Mouse (Mus musculus): ENCODE results near the gene Tm6sf1. TPM values are rescaled to one million over a fixed set of nuclear protein-coding genes. Genes with fewer than 3 reads are reported as not detected.

Tm6sf1 gene
- polyA plus RNA-seq (2015; fragmentation: Illumina TruSeq; extraction: RNeasy Lipid Tissue Mini Kit (QIAGEN cat#74804); ENCODE audit: low read depth, low replicate concordance) = 23.9 TPM

GRCm38 (mm10) chr7:81858968-81859721 is at the start of gene Tm6sf1:
Tm6sf1 (plus strand) TSS chr7:81859001.

GRCm38 (mm10) chr7:81829379-81829894 is 29.4 kb upstream of the Tm6sf1 start, which contains the start of gene Btbd1:
Btbd1 (minus strand) TSS chr7:81829431.

GRCm38 (mm10) chr7:81855694-81856093 is 3.1 kb upstream of the Tm6sf1 start, which contains the start of gene Gm10160:
Gm10160 (minus strand) TSS chr7:81855794.

Other genes with a start within 250 kb of the Tm6sf1 start
- gene Homer2, start 151.5 kb upstream of the Tm6sf1 start, polyA plus RNA-seq (2015; fragmentation: Illumina TruSeq; extraction: RNeasy Lipid Tissue Mini Kit (QIAGEN cat#74804); ENCODE audit: low read depth, low replicate concordance) = 26.5 TPM
- 151 TPM for gene Ramac, start 96.1 kb upstream of the Tm6sf1 start, polyA plus RNA-seq (2015; fragmentation: Illumina TruSeq; extraction: RNeasy Lipid Tissue Mini Kit (QIAGEN cat#74804); ENCODE audit: low read depth, low replicate concordance)
- gene 3110040N11Rik, start 69.5 kb upstream of the Tm6sf1 start, polyA plus RNA-seq (2015; fragmentation: Illumina TruSeq; extraction: RNeasy Lipid Tissue Mini Kit (QIAGEN cat#74804); ENCODE audit: low read depth, low replicate concordance) = 35.9 TPM
- gene Btbd1, start 29.6 kb upstream of the Tm6sf1 start, polyA plus RNA-seq (2015; fragmentation: Illumina TruSeq; extraction: RNeasy Lipid Tissue Mini Kit (QIAGEN cat#74804); ENCODE audit: low read depth, low replicate concordance) = 139 TPM
- gene Gm10160, start 3.2 kb upstream of the Tm6sf1 start, polyA plus RNA-seq (2015; fragmentation: Illumina TruSeq; extraction: RNeasy Lipid Tissue Mini Kit (QIAGEN cat#74804); ENCODE audit: low read depth, low replicate concordance) = not detected
- gene Hdgfl3, start 75.5 kb downstream of the Tm6sf1 start, polyA plus RNA-seq (2015; fragmentation: Illumina TruSeq; extraction: RNeasy Lipid Tissue Mini Kit (QIAGEN cat#74804); ENCODE audit: low read depth, low replicate concordance) = 55.6 TPM
- not detected for gene Bnc1, start 133.3 kb downstream of the Tm6sf1 start, polyA plus RNA-seq (2015; fragmentation: Illumina TruSeq; extraction: RNeasy Lipid Tissue Mini Kit (QIAGEN cat#74804); ENCODE audit: low read depth, low replicate concordance)

All from brain, adult 10 weeks (tissue).